Mouse (Mus musculus): ENCODE data around the gene Clpp. TPM values are rescaled to one million over a fixed set of nuclear protein-coding genes. Genes with fewer than 3 reads are reported as not detected.
A peak's percentile ranks its signal among the peaks of the same experiment; 100 is the strongest.

Clpp gene
- total RNA-seq (2021): 106 and 107 TPM in 2 replicates
- long read RNA-seq, experiment 1, transcript Clpp-201 (6 exons, 983 nt): major isoform, 170 of 189 reads
- long read RNA-seq, experiment 1, partial matches to known transcripts: 9 of 189 reads
- long read RNA-seq, experiment 1, other reads (novel, unspliced or antisense): 10 of 189 reads
- long read RNA-seq, experiment 2, transcript Clpp-201 (6 exons, 983 nt): major isoform, 130 of 154 reads
- long read RNA-seq, experiment 2, partial matches to known transcripts: 18 of 154 reads
- long read RNA-seq, experiment 2, other reads (novel, unspliced or antisense): 5 of 154 reads

DNA sequence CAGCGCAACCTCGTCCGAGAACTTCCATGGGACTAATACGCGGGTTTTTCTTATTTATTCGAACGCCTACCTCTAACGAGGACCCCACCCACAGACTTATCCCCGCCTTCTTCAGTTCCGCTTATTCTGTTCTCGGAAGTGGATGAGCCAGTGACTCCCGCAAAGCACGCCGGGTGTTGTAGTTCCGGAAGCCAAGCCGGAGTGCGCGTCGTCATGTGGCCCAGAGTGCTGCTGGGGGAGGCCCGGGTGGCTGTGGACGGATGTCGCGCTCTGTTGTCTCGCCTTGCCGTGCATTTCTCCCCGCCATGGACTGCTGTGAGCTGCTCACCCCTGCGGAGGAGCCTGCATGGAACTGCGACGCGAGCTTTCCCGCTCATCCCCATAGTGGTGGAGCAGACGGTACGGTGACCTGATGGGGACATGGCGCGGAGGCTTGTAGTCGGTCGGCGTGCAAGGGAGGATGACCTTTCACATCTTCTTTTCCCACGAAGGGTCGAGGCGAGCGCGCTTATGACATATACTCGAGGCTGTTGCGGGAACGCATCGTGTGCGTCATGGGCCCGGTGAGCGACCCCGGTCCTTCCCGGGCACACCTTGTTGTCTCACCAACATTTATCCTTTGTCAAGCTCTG, at the start of gene Clpp:
TSS of gene Clpp (plus strand) at position 191 of the 632 bp plus-strand sequence.
- peak; percentile 95 for DNase-seq

- DNase-seq: peak; percentile 80
These were observed 39.2 kb upstream of the Clpp start for GRCm38 (mm10) chr17:56950915-56951314.

- no peak for DNase-seq
These were observed 37.5 kb upstream of the Clpp start for GRCm38 (mm10) chr17:56952639-56953038.

GRCm38 (mm10) chr17:56954871-56955270, 35.2 kb upstream of the Clpp start:
- DNase-seq: no peak

DNA sequence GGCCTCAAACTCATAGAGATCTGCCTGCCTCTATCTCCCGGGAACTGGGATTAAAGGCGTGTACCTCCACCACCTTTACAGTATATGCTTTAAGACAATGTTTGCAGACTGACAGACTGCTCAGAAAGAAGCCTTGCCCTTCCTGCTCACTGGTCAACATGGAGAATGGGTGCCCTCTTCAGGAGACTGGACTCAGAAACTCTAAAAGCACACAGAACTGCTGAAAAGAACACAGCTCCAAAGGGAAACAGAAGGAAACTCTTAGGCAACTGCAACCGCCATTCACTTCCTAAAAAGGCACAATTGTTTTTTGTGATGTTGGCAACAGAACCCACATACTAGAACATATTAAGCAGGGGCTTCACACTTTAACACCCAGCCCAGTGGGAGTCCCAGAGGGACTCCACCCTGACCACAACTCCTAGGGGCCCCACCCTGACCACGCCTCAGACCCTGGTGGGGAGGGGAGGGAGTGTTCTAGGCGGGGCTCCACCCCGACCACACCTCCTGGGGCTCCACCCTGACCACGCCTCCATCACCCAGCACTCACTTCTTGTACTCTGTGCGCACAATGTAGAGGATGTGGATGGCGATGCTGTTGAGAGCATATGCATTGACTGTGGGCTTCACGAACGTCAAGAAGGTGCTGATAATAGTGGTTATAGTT, 32.2 kb upstream of the Clpp start:
- DNase-seq: peak; percentile 35

DNA sequence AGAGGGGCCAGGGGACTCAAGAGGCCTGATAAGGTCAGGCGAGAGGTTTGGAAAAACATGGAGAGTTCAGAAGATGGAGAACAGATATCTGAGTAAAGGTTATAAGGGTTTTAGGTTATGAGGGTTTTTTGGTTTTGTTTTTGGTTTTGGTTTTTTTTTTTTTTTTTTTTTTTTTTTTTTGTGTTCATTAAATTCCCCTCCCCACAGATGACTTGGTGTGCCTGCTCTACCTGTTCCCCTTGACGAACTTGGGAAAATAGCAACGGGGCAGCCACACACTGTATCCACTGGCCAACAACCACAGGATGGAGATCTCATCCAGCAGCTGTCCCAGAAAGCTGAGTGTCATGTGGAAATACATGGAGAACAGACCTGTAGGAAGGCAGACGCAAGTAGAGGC, 31.4 kb upstream of the Clpp start:
- DNase-seq: no peak

DNA sequence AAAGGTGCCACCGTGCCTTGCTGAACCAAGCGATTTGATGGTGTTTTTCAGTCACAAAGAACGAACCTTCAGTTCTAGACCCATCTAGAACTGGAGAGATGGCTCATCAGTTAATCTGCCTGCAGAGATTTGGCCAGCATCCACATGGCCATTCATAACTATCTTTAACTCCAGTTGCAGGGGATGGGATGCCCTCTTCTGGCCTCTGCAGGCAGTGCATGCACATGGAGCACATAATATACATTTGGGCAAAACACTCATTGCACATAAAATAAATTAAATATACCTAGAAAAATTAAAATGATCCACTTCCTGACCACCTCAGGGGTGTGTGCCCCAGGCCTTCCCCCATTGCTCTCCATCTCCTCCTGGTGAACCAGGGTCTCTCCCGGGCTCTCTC, 28.2 kb upstream of the Clpp start:
- no peak for DNase-seq

DNA sequence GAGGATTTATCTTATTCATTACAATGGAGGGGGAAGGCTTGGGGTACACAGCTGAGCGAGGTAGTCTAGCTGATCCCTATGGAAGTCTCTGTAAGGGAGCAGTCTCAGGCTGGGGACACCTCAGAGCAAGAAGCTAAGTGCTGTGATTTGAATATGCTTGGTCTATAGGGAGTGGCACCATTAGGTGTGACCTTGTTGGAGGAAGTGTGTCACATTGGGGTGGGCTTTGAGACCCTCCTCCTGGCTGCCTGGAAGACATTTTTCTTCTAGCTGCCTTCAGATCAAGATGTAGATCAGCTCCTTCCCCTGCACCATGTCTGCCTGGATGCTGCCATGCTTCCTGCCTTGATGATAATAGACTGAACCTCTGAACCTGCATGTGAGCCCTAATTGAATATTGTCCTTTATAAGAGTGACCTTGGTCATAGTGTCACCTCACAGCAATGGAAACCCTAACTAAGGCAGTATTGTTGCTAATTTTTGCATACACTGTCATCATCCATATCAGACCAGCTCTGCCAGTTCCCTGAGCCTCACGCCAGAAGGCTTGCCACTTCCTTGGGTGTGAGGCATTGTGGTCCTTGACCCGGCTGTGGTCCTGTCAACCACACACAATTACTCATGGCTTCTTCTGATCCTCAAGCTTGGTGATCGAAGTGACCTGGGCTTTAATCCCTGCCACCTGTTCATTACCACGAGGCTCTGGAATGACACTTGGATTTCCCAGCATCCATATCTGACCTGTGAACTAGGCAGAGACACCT, 27.3 kb upstream of the Clpp start:
- no peak for DNase-seq

DNA sequence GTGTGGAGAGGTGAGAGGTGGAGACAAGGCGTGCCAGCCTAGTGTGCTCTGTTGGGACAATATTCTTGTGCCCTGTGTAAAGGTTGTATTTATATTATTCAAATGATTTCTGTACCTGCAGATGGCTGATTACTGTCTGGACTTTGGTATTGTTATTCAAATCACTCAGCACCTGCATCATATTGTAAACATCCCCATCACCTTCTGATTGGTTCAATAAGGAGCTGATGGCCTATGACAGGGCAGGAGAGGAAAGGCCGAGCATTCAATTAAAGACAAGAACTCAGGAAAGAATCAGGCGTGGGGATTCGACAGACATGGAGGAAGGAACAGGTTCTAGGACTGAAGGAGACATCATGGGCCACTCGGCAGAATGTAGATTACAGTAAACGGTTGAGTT, 26.5 kb upstream of the Clpp start:
- no peak for DNase-seq

DNA sequence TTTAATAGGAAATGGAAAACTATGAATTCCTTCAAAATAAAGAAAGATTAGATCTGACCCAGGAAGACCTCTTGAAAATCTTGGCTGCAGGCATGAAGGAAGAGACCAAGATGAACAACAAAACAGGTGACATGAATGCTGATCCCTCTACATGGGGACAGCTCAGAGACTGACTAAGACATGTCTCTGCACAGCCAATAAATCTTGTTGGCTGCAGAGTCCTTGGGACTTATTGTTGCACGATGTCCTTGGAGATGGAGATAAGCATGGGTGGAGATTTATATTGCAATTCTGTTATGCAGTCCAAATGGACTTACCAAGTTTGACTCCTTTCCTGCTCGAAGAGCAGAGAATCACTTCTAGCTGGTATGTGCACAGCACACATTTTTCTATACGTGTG, 20.8 kb upstream of the Clpp start:
- DNase-seq: peak; percentile 56

DNA sequence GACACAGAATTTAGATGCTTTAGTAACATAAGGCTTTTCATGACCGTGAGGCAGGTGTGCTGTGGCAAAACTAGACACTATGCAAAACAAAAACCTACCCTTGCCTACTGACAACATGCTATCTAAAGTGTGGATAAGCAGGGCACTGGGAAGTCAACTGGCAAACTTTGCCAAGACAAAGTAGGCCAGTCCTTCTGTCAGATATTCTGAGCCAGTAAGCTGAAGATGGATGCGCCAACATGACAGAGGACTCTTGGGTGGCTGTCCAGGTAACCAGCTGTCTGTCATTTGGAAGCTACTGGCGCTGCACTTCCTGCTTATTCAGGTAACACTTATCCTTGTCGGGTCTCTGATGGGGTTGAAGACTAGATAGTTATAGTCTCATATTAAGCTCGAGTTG, 20.0 kb upstream of the Clpp start:
- DNase-seq: no peak

DNA sequence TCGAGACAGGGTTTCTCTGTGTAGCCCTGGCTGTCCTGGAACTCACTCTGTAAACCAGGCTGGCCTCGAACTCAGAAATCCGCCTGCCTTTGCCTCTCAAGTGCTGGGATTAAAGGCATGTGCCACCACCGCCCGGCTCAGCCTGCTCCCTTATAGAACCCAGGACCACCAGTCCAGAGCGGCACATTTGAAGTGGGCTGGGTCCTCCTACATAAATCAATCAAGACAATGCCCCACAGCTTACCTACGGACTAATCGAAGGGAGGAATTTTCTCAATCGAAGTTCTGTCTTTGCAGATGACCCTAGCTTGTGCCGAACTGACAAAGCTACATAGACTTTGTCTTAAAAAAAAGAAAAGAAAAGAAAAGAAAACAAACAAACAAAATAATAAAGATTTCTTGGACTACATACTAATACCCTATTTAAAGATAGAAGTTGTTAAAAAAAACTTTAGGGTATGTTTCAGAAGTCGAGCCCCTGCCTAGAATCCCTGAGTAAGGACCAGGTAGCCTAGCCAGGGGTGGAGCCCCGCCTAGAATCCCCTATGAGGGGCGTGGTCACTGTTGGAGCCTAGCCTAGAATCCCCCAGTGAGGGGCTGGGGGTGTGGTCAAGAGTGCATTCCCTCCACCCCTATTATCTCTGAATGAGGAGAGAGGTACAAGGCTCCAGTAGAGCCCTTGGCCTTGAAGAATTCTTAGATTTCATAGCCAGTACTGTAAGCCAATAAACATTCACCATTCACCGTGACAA, 16.0 kb upstream of the Clpp start:
- DNase-seq: no peak

- peak; percentile 41 for DNase-seq
These were observed 15.3 kb upstream of the Clpp start for GRCm38 (mm10) chr17:56974708-56975240.

- no peak for DNase-seq
These were observed 14.7 kb upstream of the Clpp start for GRCm38 (mm10) chr17:56975391-56975790.

- no peak for DNase-seq
These were observed 13.3 kb upstream of the Clpp start for GRCm38 (mm10) chr17:56976531-56977390.

DNA sequence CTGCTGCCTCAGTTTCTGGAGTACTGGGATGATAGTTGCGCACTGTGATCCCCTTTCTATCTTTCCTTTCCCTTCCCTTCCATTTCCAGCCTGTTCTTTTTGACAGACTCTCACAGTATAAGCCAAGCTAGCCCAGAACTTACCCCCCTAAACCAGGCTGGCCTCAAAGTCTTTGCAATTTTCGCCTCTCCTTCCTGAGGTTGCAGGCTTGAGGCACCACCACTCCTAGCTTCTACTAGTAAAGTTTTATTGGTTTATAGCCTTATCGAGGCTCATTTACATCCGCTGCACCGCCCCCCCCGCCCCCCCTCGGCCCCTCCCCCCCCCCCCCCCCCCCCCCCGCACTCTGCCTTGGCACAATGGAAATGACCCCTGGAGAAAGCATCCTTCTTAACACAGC, 10.6 kb upstream of the Clpp start:
- DNase-seq: no peak

- DNase-seq: peak; percentile 1
These were observed 9.1 kb upstream of the Clpp start for GRCm38 (mm10) chr17:56981049-56981448.

DNA sequence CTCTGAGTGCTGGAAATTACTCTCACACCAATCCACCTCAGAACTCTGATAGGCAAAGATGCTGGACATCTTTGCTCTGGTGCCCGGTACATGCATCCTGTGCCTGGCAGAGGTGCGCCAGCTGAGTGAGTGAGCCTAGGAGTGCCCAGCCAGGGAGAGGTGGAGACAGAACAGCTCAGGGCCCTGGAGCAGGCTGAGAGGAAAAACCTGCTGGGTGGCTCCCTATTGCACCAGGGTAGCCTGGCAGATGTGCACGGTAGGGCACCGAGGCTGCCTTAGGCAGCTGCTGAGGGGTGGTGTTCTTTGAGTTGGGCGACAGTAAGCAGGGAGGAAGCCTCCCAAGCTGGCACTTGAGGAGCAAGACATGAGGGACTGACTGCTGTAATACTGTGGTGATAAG, 8.1 kb upstream of the Clpp start, which contains the start of gene Acer1:
TSS of gene Acer1 (minus strand) at position 114 of the 400 bp plus-strand sequence.
- DNase-seq: peak; percentile 2

DNA sequence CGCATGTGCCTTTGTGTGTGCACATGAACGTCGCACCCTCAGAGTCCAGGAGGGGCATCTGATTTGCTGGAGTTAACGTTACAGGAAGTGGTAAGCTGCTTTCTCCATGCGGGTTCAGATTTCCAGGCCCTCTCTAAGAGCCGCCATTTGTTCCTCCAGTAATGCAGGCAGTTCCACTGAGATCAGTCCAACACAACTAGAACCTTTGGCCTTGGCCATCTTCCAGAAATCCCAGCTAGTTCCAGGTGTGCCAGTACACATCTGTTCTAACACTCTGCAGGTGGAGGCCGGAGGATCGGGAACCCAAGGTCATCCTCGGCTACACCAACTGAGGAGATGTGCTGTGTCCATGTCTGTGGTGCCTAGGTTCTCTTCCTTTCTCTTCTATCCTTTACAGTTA, 5.2 kb upstream of the Clpp start:
- DNase-seq: peak; percentile 1

GRCm38 (mm10) chr17:56985656-56986055, 4.4 kb upstream of the Clpp start:
- no peak for DNase-seq

Data from adrenal gland, postnatal 14 days (tissue).